Mouse (Mus musculus): ENCODE measurements around the gene Pcif1. TPM values are rescaled to one million over a fixed set of nuclear protein-coding genes. Genes with fewer than 3 reads are reported as not detected.

Gene Pcif1
- polyA plus RNA-seq, 1 experiment from 2014 or later, result 60.0 TPM

DNA sequence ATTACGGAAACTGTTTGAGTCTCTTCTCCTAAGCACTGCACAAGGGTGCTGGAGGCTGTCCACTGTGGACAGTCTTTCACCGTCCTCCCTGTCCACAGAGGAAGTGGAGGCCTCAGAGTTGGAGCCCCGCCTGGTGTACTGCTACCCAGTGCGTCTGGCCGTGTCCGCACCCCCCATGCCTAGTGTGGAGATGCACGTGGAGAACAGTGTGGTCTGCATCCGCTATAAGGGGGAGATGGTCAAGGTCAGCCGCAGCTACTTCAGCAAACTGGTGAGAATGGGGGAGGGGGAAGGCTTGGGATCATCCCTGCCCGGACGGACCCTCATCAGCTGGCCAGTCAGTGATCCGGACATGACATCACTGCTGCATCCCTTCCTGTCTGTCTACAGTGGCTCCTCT lies 9.9 kb downstream of the Pcif1 start:
- peaks cover 27% of the 10 kb centered on the region for H3K36me3 ChIP-seq (ENCODE audit: control insufficient read depth, insufficient read depth, low read length)
- H3K9ac ChIP-seq (ENCODE audit: low read depth, low read length), result no peak overlapping the region
- DNase-seq (ENCODE audit: low spot score) (no peak), ATAC-seq (ENCODE audit: low FRiP score) (no peak)
- no peaks in the 10 kb centered on the region for H3K4me1 ChIP-seq (replicated peaks; ENCODE audit: control insufficient read depth, insufficient read depth, low read length)
- H3K27ac ChIP-seq (ENCODE audit: low read depth, low read length), result no peak overlapping the region
- H3K4me2 ChIP-seq (replicated peaks; ENCODE audit: low read depth, low read length), result no peak overlapping the region
- H3K4me3 ChIP-seq (ENCODE audit: low read depth, low read length), result no peak overlapping the region
- no peaks in the 10 kb centered on the region for H3K27me3 ChIP-seq (ENCODE audit: control insufficient read depth, insufficient read depth, low read length)
- no peaks in the 10 kb centered on the region for H3K9me3 ChIP-seq (ENCODE audit: control insufficient read depth, low read length)
- 89% methylated on average over 12 of the region's 12 CpGs for WGBS

DNA sequence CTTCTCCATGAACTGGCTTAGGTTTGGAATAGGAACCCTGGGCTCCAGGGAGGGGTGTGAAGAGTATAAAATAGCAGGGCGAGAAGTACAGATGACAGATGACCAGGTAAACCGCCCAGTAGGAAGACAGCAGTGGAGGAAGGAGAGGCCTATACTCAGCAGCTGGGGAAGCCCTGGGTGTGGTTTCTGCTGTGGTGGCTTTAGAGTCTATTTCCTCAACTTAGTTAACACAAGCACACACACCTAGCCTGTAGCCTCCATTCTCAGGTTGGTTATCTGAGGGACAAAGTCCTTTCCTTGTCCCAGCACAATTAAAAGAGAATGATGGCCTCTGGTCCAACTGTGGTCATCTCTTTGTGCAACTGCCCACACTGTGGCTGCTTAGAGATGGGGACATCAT lies 10.9 kb downstream of the Pcif1 start:
- H3K36me3 ChIP-seq (ENCODE audit: control insufficient read depth, insufficient read depth, low read length), result peaks cover 27% of the 10 kb centered on the region

DNA sequence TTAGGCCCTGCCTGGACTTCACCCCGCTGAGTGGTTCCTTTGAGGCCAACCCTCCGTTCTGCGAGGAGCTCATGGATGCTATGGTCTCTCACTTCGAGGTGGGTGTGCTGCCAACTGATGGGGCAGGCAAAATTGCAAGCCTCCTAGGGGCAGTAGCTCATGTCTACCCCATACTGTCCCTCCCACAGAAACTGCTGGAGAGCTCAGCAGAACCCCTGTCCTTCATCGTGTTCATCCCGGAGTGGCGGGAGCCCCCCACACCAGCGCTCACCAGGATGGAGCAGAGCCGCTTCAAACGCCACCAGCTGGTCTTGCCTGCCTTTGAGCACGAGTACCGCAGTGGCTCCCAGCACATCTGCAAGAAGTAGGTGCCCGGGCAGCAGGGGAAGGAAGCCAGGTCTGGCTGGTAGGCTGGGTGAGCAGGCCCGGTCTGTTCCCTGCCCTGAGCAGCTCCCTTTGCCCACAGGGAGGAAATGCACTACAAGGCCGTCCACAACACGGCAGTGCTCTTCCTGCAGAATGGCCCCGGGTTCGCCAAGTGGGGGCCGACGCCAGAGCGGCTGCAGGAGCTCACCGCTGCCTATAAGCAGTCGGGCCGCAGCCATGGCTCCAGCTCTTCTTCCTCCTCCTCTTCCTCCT lies 11.4 kb downstream of the Pcif1 start:
- no peak for DNase-seq (ENCODE audit: low spot score)
- WGBS, result 91% methylated on average over 24 of the region's 24 CpGs
- ATAC-seq (ENCODE audit: low FRiP score), result no peak
- peaks cover 27% of the 10 kb centered on the region for H3K36me3 ChIP-seq (ENCODE audit: control insufficient read depth, insufficient read depth, low read length)
- H3K4me1 ChIP-seq (replicated peaks; ENCODE audit: control insufficient read depth, insufficient read depth, low read length), result no peaks in the 10 kb centered on the region
- no peaks in the 10 kb centered on the region for H3K27me3 ChIP-seq (ENCODE audit: control insufficient read depth, insufficient read depth, low read length)
- H3K4me2 ChIP-seq (replicated peaks; ENCODE audit: low read depth, low read length), result no peak overlapping the region
- no peaks in the 10 kb centered on the region for H3K9me3 ChIP-seq (ENCODE audit: control insufficient read depth, low read length)
- H3K27ac ChIP-seq (ENCODE audit: low read depth, low read length), result no peak overlapping the region
- H3K9ac ChIP-seq (ENCODE audit: low read depth, low read length), result no peak overlapping the region
- H3K4me3 ChIP-seq (ENCODE audit: low read depth, low read length), result no peak overlapping the region

More for the DNA sequence above, 10.9 kb downstream of the Pcif1 start:
- no peaks in the 10 kb centered on the region for H3K27me3 ChIP-seq (ENCODE audit: control insufficient read depth, insufficient read depth, low read length)
- 90% methylated on average over 2 of the region's 2 CpGs for WGBS
- DNase-seq (ENCODE audit: low spot score), result no peak
- no peak overlapping the region for H3K4me2 ChIP-seq (replicated peaks; ENCODE audit: low read depth, low read length)
- no peak for ATAC-seq (ENCODE audit: low FRiP score)
- H3K4me3 ChIP-seq (ENCODE audit: low read depth, low read length), result no peak overlapping the region
- no peak overlapping the region for H3K9ac ChIP-seq (ENCODE audit: low read depth, low read length)
- H3K9me3 ChIP-seq (ENCODE audit: control insufficient read depth, low read length), result no peaks in the 10 kb centered on the region
- no peak overlapping the region for H3K27ac ChIP-seq (ENCODE audit: low read depth, low read length)
- no peaks in the 10 kb centered on the region for H3K4me1 ChIP-seq (replicated peaks; ENCODE audit: control insufficient read depth, insufficient read depth, low read length)

DNA sequence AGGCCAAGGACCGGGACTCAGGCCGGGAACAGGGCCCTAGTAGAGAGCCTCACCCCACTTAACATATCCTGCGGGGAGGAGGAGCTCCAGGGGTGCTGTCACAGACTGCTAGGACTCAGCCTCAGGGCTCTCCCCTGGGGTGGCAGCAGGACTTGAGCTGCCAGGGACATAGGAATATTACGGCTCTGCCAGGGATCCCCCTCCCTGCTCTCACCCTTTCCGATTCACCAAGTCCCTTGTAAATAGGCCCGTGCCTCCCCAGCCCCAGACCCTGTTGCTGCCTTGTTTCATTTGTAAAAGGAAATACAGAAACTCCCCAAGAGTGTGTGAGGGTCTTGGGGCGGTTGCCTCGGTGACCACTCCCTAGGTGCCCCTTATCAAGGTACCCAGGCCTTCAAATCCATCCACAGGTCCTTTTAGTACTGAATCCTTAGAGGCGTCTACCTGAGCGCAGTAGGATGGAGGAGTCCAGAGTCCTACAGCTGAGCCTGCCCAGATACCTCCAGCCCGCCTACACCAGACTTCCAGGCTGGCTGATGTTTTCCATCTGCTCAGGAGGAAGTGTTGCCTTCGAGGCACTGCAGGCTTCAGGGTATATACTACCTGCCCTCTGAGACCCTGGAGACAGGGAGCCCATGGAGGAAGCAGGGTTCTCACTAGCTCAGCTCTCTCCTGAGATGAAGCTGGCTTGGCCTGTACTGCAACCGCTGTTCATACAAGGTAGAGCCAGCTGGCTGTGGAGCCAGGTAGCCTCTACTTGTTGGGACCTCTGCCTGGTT lies 12.1 kb downstream of the Pcif1 start:
- Histone ChIP-seq H3K27ac (ENCODE audit: low read depth, low read length) (no peak overlapping the region), H3K4me2 (replicated peaks; ENCODE audit: low read depth, low read length) (no peak overlapping the region), H3K9me3 (ENCODE audit: control insufficient read depth, low read length) (no peaks in the 10 kb centered on the region), H3K27me3 (ENCODE audit: control insufficient read depth, insufficient read depth, low read length) (no peaks in the 10 kb centered on the region), H3K36me3 (ENCODE audit: control insufficient read depth, insufficient read depth, low read length) (peaks cover 31% of the 10 kb centered on the region), H3K9ac (ENCODE audit: low read depth, low read length) (no peak overlapping the region), H3K4me1 (replicated peaks; ENCODE audit: control insufficient read depth, insufficient read depth, low read length) (no peaks in the 10 kb centered on the region), H3K4me3 (ENCODE audit: low read depth, low read length) (no peak overlapping the region)
- ATAC-seq (ENCODE audit: low FRiP score), result no peak
- WGBS, result 88% methylated on average over 13 of the region's 13 CpGs
- DNase-seq (ENCODE audit: low spot score), result no peak

DNA sequence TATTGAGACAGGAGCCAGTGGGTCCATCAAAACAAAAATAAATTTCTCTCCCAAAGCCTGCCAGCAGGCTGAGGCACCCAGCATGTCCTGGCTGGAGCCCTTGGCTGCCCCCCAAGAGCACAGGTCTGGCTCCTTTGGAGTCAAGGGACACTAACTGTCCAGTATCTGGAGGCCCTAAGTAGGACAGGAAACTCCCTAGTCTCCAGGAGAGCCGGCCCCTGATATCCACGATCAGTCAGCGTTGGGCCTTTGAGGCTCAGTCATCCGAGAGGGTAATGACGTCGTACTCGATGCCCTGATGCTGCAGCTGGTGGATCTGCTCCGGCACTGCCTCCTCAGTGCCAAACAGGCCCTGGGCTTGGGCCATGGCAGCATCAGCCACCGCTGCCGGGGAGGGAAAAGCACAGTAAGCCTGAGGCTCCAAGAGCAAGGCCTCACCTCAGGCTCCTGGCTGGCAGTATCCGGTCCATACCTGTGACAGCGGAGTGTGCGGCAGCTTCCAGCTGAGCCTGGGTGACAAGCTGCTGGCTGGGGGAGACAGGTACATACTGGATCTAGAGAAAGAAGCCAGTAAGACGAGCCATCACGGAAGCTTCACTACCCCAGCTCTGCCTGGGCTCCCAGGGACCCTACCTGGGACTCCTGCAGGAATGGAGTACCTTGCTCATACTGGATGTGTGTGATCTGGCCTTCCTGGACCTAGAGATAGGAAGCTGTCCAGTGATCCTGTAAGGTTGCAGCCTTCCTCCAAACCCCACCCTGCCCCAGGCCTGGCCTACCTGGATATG lies 13.0 kb downstream of the Pcif1 start:
- H3K27me3 ChIP-seq (ENCODE audit: control insufficient read depth, insufficient read depth, low read length), result no peaks in the 10 kb centered on the region
- H3K4me3 ChIP-seq (ENCODE audit: low read depth, low read length), result no peak overlapping the region
- WGBS, result 79% methylated on average over 15 of the region's 15 CpGs
- H3K36me3 ChIP-seq (ENCODE audit: control insufficient read depth, insufficient read depth, low read length), result peaks cover 31% of the 10 kb centered on the region
- no peak overlapping the region for H3K4me2 ChIP-seq (replicated peaks; ENCODE audit: low read depth, low read length)
- no peak overlapping the region for H3K27ac ChIP-seq (ENCODE audit: low read depth, low read length)
- H3K9ac ChIP-seq (ENCODE audit: low read depth, low read length), result no peak overlapping the region
- H3K9me3 ChIP-seq (ENCODE audit: control insufficient read depth, low read length), result no peaks in the 10 kb centered on the region
- no peak for ATAC-seq (ENCODE audit: low FRiP score)
- no peaks in the 10 kb centered on the region for H3K4me1 ChIP-seq (replicated peaks; ENCODE audit: control insufficient read depth, insufficient read depth, low read length)
- no peak for DNase-seq (ENCODE audit: low spot score)

DNA sequence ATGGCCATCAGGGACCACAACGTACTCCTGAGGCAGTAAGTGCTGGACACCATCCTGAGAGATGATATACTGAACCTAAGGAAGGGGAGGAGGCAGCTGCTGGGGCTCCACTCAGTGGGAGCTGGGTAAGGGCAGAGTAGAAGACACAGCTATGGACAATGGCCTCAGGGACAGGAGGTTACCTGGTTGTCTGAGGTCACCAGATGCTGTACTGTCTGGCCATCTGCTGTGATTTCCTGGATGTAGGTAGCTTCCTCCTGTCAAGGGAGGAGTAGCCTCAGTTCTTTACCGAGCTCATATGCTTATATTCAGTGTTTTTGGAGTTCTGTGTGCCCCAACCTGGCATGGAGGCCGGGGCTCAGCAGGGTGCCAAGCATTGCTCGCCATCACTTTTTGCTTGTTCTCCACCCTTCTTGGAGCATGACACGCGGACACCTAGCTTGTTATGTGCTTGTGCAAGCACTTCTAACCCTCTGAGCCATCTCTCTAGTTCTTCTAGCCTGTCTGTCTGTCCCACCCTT lies 13.7 kb downstream of the Pcif1 start:
- 96% methylated on average over 6 of the region's 6 CpGs for WGBS

DNA sequence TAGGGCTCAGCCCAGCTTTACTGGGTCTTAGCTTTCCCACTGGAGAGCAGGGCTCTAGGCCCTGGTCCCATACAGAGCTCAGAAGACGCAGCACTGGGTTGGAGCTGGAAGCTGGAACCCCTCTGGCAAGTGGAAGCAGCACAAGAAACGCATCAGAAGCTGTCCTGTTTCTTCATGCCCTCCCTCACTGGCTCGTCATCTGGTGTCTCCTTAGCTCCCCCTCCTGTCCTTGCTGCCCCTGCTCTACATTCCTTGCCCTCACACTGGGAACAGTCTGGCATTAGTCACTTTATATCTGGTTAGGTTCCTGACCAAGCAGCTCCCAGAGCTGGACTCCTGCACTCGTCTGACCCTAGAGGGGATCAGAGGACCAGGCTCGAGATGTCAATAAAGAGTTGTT lies 14.9 kb downstream of the Pcif1 start:
- no peak for ATAC-seq (ENCODE audit: low FRiP score)

More for the DNA sequence above, 13.7 kb downstream of the Pcif1 start:
- Histone ChIP-seq H3K9ac (ENCODE audit: low read depth, low read length) (no peak overlapping the region), H3K4me1 (replicated peaks; ENCODE audit: control insufficient read depth, insufficient read depth, low read length) (no peaks in the 10 kb centered on the region), H3K27ac (ENCODE audit: low read depth, low read length) (no peak overlapping the region), H3K9me3 (ENCODE audit: control insufficient read depth, low read length) (no peaks in the 10 kb centered on the region), H3K36me3 (ENCODE audit: control insufficient read depth, insufficient read depth, low read length) (peaks cover 31% of the 10 kb centered on the region), H3K27me3 (ENCODE audit: control insufficient read depth, insufficient read depth, low read length) (no peaks in the 10 kb centered on the region), H3K4me3 (ENCODE audit: low read depth, low read length) (no peak overlapping the region), H3K4me2 (replicated peaks; ENCODE audit: low read depth, low read length) (no peak overlapping the region)
- DNase-seq (ENCODE audit: low spot score) (no peak), ATAC-seq (ENCODE audit: low FRiP score) (no peak)

DNA sequence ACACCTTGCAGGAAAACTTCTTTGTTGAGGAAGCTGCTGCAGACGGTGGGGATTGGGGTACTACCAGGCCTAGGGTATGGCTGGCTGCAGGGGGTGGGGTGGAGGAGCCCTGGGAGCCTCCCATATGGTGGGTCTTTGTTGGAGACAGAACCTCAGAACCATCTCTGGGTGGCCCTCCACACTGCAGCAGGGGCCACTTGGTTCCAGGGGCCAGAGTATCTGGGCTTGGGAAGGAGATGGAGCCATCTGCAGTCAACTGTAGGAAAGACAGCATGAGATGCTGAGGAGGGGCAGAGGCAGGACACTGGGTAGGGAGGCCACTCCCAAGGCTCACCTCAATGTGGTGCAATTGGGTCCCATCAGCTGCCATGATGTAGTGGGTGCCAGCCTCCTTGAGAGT lies 15.5 kb downstream of the Pcif1 start:
- Histone ChIP-seq H3K9me3 (ENCODE audit: control insufficient read depth, low read length) (no peaks in the 10 kb centered on the region), H3K36me3 (ENCODE audit: control insufficient read depth, insufficient read depth, low read length) (peaks cover 26% of the 10 kb centered on the region)
- no peak for DNase-seq (ENCODE audit: low spot score)

More for the DNA sequence above, 14.9 kb downstream of the Pcif1 start:
- no peak overlapping the region for H3K4me2 ChIP-seq (replicated peaks; ENCODE audit: low read depth, low read length)
- no peak for DNase-seq (ENCODE audit: low spot score)
- no peaks in the 10 kb centered on the region for H3K27me3 ChIP-seq (ENCODE audit: control insufficient read depth, insufficient read depth, low read length)
- H3K4me3 ChIP-seq (ENCODE audit: low read depth, low read length), result no peak overlapping the region
- H3K9ac ChIP-seq (ENCODE audit: low read depth, low read length), result no peak overlapping the region
- H3K4me1 ChIP-seq (replicated peaks; ENCODE audit: control insufficient read depth, insufficient read depth, low read length), result no peaks in the 10 kb centered on the region
- peaks cover 28% of the 10 kb centered on the region for H3K36me3 ChIP-seq (ENCODE audit: control insufficient read depth, insufficient read depth, low read length)
- 66% methylated on average over 5 of the region's 5 CpGs for WGBS
- H3K27ac ChIP-seq (ENCODE audit: low read depth, low read length), result no peak overlapping the region
- no peaks in the 10 kb centered on the region for H3K9me3 ChIP-seq (ENCODE audit: control insufficient read depth, low read length)

More for the DNA sequence above, 15.5 kb downstream of the Pcif1 start:
- H3K4me1 ChIP-seq (replicated peaks; ENCODE audit: control insufficient read depth, insufficient read depth, low read length), result no peaks in the 10 kb centered on the region
- no peaks in the 10 kb centered on the region for H3K27me3 ChIP-seq (ENCODE audit: control insufficient read depth, insufficient read depth, low read length)
- WGBS, result 93% methylated on average over 1 of the region's 1 CpGs
- H3K4me3 ChIP-seq (ENCODE audit: low read depth, low read length), result no peak overlapping the region
- ATAC-seq (ENCODE audit: low FRiP score), result no peak
- H3K9ac ChIP-seq (ENCODE audit: low read depth, low read length), result no peak overlapping the region
- no peak overlapping the region for H3K4me2 ChIP-seq (replicated peaks; ENCODE audit: low read depth, low read length)
- no peak overlapping the region for H3K27ac ChIP-seq (ENCODE audit: low read depth, low read length)

All from hindbrain, embryonic 11.5 days (tissue).